Mouse (Mus musculus): Measurements from ENCODE around the gene Gpr162. TPM values are rescaled to one million over a fixed set of nuclear protein-coding genes. Genes with fewer than 3 reads are reported as not detected.
"Not testable (repeated sequence)": the region's sequence is repeated elsewhere in the genome, so short reads cannot be mapped to it uniquely, and the experiment has no call there.

Gene Gpr162
- polyA plus RNA-seq, 1 experiment: 4.0 TPM

DNA sequence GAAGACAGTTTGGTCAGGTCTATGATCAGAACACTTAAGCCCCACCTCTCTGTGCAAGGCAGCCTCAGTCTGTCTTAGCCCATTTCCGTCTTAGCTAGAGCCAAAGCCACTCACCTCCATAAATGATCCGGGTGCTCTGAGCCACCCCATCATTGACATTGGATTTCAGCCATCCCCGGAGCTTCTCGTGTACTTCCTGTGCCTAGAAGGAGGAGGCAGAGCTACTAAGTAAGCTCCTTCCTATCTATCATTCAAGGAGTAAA lies 52.4 kb downstream of the Gpr162 start:
- H3K27ac ChIP-seq (ENCODE audit: insufficient read depth, low read depth, low read length): no peak overlapping the region
- 37% methylated on average over 4 of the region's 4 CpGs for WGBS
- H3K4me3 ChIP-seq (ENCODE audit: insufficient read depth, low read depth, low read length): no peak overlapping the region

GRCm38 (mm10) chr6:124810566-124811402 lies 53.0 kb downstream of the Gpr162 start:
- H3K27ac ChIP-seq (ENCODE audit: insufficient read depth, low read depth, low read length); DNase-seq; H3K36me3 ChIP-seq (ENCODE audit: control insufficient read depth, insufficient read depth, low read length); H3K4me3 ChIP-seq (ENCODE audit: insufficient read depth, low read depth, low read length); H3K27me3 ChIP-seq (replicated peaks; ENCODE audit: control insufficient read depth, insufficient read depth, low read length): not testable (repeated sequence)
- WGBS: 74% methylated on average over 11 of the region's 11 CpGs
- peaks cover 35% of the 10 kb centered on the region for H3K4me1 ChIP-seq (ENCODE audit: control insufficient read depth, insufficient read depth, low read length)

More for the DNA sequence above, 52.4 kb downstream of the Gpr162 start:
- DNase-seq: no peak
- peaks cover 30% of the 10 kb centered on the region for H3K4me1 ChIP-seq (ENCODE audit: control insufficient read depth, insufficient read depth, low read length)
- no peaks in the 10 kb centered on the region for H3K27me3 ChIP-seq (replicated peaks; ENCODE audit: control insufficient read depth, insufficient read depth, low read length)
- peaks cover 4% of the 10 kb centered on the region for H3K36me3 ChIP-seq (ENCODE audit: control insufficient read depth, insufficient read depth, low read length)
- TF ChIP-seq POLR2A (IDR thresholded peaks at IDR 0.05; ENCODE audit: low read depth, low read length): no peak
- no peak for TF ChIP-seq CTCF (conservative IDR thresholded peaks at IDR 0.05; ENCODE audit: insufficient read depth, insufficient read length, low read depth, low read length)

- WGBS: 39% methylated on average over 14 of the region's 14 CpGs
- H3K27ac ChIP-seq (ENCODE audit: insufficient read depth, low read depth, low read length): no peak overlapping the region
- TF ChIP-seq POLR2A (IDR thresholded peaks at IDR 0.05; ENCODE audit: low read depth, low read length) (peak; percentile 34), CTCF (conservative IDR thresholded peaks at IDR 0.05; ENCODE audit: insufficient read depth, insufficient read length, low read depth, low read length) (no peak)
- H3K27me3 ChIP-seq (replicated peaks; ENCODE audit: control insufficient read depth, insufficient read depth, low read length): no peaks in the 10 kb centered on the region
- H3K36me3 ChIP-seq (ENCODE audit: control insufficient read depth, insufficient read depth, low read length): peaks cover 4% of the 10 kb centered on the region
- H3K4me3 ChIP-seq (ENCODE audit: insufficient read depth, low read depth, low read length): peak overlapping the region; percentile 16
- H3K4me1 ChIP-seq (ENCODE audit: control insufficient read depth, insufficient read depth, low read length): peaks cover 35% of the 10 kb centered on the region
- DNase-seq: no peak
Observed at GRCm38 (mm10) chr6:124809775-124810538, 53.8 kb downstream of the Gpr162 start.

- Histone ChIP-seq H3K4me3 (ENCODE audit: insufficient read depth, low read depth, low read length) (peak overlapping the region; percentile 77), H3K27ac (ENCODE audit: insufficient read depth, low read depth, low read length) (peak overlapping the region; percentile 67), H3K36me3 (ENCODE audit: control insufficient read depth, insufficient read depth, low read length) (peaks cover 4% of the 10 kb centered on the region), H3K4me1 (ENCODE audit: control insufficient read depth, insufficient read depth, low read length) (peaks cover 31% of the 10 kb centered on the region), H3K27me3 (replicated peaks; ENCODE audit: control insufficient read depth, insufficient read depth, low read length) (no peaks in the 10 kb centered on the region)
- peak; percentile 91 for DNase-seq
- under 1% methylated on average over 35 of the region's 35 CpGs for WGBS
- TF ChIP-seq POLR2A (IDR thresholded peaks at IDR 0.05; ENCODE audit: low read depth, low read length) (no peak), CTCF (conservative IDR thresholded peaks at IDR 0.05; ENCODE audit: insufficient read depth, insufficient read length, low read depth, low read length) (peak; percentile 71)
Observed at GRCm38 (mm10) chr6:124809052-124809774, 54.6 kb downstream of the Gpr162 start.

Other genes starting within 250 kb of the Gpr162 start
- 0.18 and 0.20 TPM in 2 replicates for gene C1s2, start 227.9 kb downstream of the Gpr162 start, polyA plus RNA-seq (2012; rRNA removed)
- gene Lpcat3, start 201.0 kb downstream of the Gpr162 start, polyA plus RNA-seq (2012; rRNA removed): 215 and 231 TPM in 2 replicates
- gene Emg1, start 151.8 kb downstream of the Gpr162 start, polyA plus RNA-seq (2012; rRNA removed): 50.5 and 67.4 TPM in 2 replicates
- gene Phb2, start 151.6 kb downstream of the Gpr162 start, polyA plus RNA-seq (2012; rRNA removed): 181 and 193 TPM in 2 replicates
- gene Ptpn6, start 125.3 kb downstream of the Gpr162 start, polyA plus RNA-seq (2012; rRNA removed): 21.5 and 31.7 TPM in 2 replicates
- 387 and 474 TPM in 2 replicates for gene Grcc10, start 122.6 kb downstream of the Gpr162 start, polyA plus RNA-seq (2012; rRNA removed)
- not detected in 2 replicates for gene Gm45234, start 108.0 kb downstream of the Gpr162 start, polyA plus RNA-seq (2012; rRNA removed)
- 49.1 and 65.4 TPM in 2 replicates for gene Atn1, start 107.5 kb downstream of the Gpr162 start, polyA plus RNA-seq (2012; rRNA removed)
- gene Eno2, start 94.3 kb downstream of the Gpr162 start, polyA plus RNA-seq (2012; rRNA removed): 2.6 and 3.2 TPM in 2 replicates
- 0.41 and 0.66 TPM in 2 replicates for gene Lrrc23, start 84.3 kb downstream of the Gpr162 start, polyA plus RNA-seq (2012; rRNA removed)
- gene Spsb2, start 55.3 kb downstream of the Gpr162 start, polyA plus RNA-seq (2012; rRNA removed): 33.7 and 36.7 TPM in 2 replicates
- gene Tpi1, start 49.7 kb downstream of the Gpr162 start, polyA plus RNA-seq (2012; rRNA removed): 1,044 and 1,055 TPM in 2 replicates
- gene Usp5, start 34.5 kb downstream of the Gpr162 start, polyA plus RNA-seq (2012; rRNA removed): 66.2 and 74.0 TPM in 2 replicates
- 4.2 and 4.3 TPM in 2 replicates for gene Cdca3, start 34.4 kb downstream of the Gpr162 start, polyA plus RNA-seq (2012; rRNA removed)
- gene Gnb3, start 23.7 kb downstream of the Gpr162 start, polyA plus RNA-seq (2012; rRNA removed): 0.16 and 0.41 TPM in 2 replicates
- gene P3h3, start 6.2 kb downstream of the Gpr162 start, polyA plus RNA-seq (2012; rRNA removed): 15.8 and 19.1 TPM in 2 replicates
- 0.57 and 4.3 TPM in 2 replicates for gene Cd4, start 24.2 kb upstream of the Gpr162 start, polyA plus RNA-seq (2012; rRNA removed)
- 0.80 and 1.5 TPM in 2 replicates for gene Lag3, start 47.7 kb upstream of the Gpr162 start, polyA plus RNA-seq (2012; rRNA removed)
- 1,732 and 2,839 TPM in 2 replicates for gene Ptms, start 56.1 kb upstream of the Gpr162 start, polyA plus RNA-seq (2012; rRNA removed)
- gene Mlf2, start 67.4 kb upstream of the Gpr162 start, polyA plus RNA-seq (2012; rRNA removed): 402 and 403 TPM in 2 replicates
- 268 and 276 TPM in 2 replicates for gene Cops7a, start 101.6 kb upstream of the Gpr162 start, polyA plus RNA-seq (2012; rRNA removed)
- gene Pianp, start 132.7 kb upstream of the Gpr162 start, polyA plus RNA-seq (2012; rRNA removed): 0.95 and 0.99 TPM in 2 replicates
- 37.8 and 45.7 TPM in 2 replicates for gene Zfp384, start 145.2 kb upstream of the Gpr162 start, polyA plus RNA-seq (2012; rRNA removed)
- gene Ing4, start 175.8 kb upstream of the Gpr162 start, polyA plus RNA-seq (2012; rRNA removed): 39.1 and 39.2 TPM in 2 replicates
- gene Acrbp, start 185.7 kb upstream of the Gpr162 start, polyA plus RNA-seq (2012; rRNA removed): 14.3 and 18.9 TPM in 2 replicates
- gene Lpar5, start 203.9 kb upstream of the Gpr162 start, polyA plus RNA-seq (2012; rRNA removed): 2.9 and 3.5 TPM in 2 replicates
- gene Chd4, start 232.0 kb upstream of the Gpr162 start, polyA plus RNA-seq (2012; rRNA removed): 43.6 and 57.7 TPM in 2 replicates

All from kidney, adult 2 months (tissue).